Mouse (Mus musculus): ENCODE data around the gene Prcd.

The Prcd gene

DNA sequence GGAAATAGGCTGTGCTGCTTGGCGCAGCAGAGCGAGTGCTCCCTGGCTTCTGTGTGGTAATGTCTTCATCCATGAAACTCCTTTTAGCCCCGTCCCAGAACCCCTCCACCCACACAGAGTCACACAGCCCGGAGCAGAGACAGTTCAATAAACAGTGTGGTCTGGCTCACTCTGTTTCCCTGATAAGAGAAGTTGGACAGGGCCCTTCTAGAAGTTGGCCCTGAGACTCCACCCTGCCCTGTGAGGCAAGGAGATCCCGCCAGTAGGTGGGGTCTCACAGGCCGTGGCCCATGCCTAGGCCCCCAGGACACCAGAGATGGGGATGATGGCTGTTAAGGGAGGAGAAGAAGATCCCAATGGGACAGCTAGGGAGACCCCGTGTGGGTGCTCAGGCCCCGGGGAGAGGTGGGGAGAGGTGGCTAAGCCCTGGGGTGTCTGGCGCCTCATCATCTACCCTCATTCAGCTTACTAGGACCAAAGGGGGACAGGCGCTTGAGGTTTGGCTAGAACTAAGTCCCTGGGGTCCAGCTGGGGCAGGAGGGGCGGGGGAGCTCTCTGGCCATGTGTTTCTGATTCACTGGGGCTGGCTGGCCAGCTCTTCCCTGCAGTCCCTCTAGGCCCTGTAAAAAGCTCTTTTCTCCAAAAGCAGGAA lies 5.9 kb upstream of the Prcd start:
- in situ Hi-C loops (cut with MboI; ENCODE audit: low sequenced_read_pairs) = loop anchor here (10.0 kb wide), 1 partner anchor 157 kb away; no protein-coding TSS in a partner anchor

DNA sequence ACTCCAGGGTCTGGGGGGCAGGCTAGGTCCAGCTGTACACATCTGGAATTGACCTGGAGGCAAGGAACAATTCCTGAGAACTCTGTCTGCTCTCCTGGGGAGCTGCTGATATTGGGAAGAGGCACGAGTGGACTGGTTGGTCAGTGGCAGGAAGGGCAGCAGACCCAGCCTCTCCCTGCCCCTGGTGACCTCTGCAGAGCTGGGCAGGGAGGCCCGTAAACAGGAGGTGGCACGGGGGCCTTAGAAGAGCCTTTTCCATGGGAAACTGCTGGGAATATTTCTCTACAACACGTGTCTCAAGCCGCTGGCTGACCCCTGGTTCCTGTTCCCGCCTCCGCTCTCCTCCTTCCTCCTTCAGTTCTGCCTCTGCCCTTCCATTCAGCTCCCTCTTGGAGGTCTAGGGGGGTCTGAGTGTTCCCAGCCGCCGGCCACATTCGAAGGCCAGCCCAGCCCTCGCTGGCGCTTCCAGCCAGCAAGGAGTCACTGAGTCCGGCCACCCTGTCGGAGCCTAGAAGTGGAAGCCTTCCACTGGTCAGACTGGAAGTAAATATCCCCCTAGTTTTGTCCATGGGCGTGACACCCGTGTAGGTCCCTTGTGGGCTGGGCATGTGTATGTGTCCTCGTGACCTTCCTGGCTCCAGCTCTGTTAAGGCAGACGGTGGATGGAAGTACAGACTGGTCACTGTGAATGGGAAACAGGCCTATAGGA lies 5.0 kb upstream of the Prcd start:
- in situ Hi-C loops (cut with MboI; ENCODE audit: low sequenced_read_pairs) = loop anchor here (10.0 kb wide), 1 partner anchor 156 kb away; no protein-coding TSS in a partner anchor

DNA sequence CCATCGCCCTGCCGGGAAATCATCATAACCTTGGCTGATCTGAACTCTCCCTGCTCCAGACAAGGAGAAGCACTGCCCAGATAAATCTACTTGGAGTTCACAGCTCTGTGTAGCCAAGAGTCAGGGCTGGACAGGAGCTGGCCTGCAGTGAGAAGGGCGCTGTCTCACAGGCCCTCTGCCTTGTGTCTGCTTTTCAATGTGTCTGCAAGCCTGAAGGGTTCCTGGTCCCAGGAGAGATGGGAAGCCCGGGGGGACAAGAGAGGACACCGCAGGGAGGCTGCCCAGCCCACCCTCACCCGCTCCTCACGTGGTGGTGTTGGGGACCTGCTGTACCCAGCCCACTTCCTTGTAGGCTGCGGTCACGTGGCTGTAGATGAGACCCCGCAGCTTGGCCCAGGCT lies 4.4 kb upstream of the Prcd start:
- in situ Hi-C loops (cut with MboI; ENCODE audit: low sequenced_read_pairs) = loop anchor here (10.0 kb wide), 1 partner anchor 156 kb away; no protein-coding TSS in a partner anchor

DNA sequence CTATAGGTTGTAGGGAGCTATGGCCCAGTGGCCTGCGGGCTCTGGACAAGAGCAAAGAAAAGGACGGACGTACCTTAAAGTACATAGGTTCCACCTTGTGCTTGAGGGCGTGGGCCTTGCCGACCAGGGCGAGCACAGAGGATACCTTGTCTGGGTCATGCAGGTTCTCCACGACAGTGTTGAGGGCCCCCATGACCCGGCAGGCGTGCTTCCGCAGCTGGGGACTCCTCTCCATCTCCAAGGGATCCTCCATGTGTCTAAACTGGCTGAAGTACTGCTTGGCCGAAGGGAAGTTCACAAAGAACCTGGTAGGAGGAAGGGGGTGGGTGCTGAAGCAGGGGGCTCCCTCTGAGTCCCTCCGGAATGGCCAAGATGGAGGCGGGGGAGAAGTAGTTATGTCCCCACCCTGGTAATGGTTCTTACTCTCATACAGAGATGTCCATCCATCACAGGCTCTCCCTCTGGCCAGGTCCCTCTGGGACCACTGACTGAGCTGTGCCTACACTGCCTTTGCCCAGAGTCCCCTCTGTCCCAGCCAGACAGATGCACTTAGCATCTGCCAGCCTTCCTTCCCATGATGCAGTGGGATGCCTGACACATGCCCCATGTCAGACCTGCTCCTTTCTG lies 3.5 kb upstream of the Prcd start:
- in situ Hi-C loops (cut with MboI; ENCODE audit: low sequenced_read_pairs) = loop anchor here (10.0 kb wide), 1 partner anchor 155 kb away; no protein-coding TSS in a partner anchor

DNA sequence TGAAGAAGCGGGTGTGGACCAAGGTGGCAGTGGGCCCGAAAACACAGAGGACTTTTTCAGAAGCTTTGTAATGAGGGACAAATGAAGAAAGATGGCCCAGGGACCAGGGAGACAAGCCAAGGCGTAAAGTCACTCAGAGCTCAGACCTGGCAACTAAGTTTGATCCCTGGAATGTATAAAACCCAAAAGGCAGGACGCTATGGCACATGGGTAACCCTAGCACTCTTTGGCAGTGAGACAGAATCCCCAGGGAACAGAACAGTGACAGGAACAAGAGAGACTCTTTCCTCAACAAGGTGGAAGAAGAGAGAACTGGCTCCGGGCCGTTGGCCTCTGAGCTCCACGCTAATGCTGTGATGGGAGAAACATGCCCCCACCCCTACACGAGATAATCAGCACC lies 2.5 kb upstream of the Prcd start:
- in situ Hi-C loops (cut with MboI; ENCODE audit: low sequenced_read_pairs) = no loop called here

DNA sequence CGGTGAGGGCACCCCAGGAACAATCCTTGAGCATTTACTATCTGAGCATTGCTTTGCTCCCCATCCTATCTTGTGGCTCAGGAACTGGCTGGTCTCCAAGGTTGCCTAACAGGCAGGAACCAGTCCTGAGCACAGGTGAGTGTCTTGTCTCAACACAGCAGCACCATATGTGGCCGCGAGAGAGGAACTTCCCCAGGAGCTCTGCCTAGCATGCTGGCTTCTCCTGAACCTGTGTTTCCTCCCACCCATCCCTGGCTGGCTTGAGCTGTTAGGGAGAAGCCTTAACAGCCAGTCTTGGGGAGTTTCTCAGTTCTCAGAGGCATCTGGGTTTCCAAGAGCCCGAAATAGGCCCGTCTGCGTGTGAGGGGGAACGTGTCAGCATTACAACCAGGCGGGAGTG lies 2.0 kb upstream of the Prcd start:
- in situ Hi-C loops (cut with MboI; ENCODE audit: low sequenced_read_pairs) = no loop called here

DNA sequence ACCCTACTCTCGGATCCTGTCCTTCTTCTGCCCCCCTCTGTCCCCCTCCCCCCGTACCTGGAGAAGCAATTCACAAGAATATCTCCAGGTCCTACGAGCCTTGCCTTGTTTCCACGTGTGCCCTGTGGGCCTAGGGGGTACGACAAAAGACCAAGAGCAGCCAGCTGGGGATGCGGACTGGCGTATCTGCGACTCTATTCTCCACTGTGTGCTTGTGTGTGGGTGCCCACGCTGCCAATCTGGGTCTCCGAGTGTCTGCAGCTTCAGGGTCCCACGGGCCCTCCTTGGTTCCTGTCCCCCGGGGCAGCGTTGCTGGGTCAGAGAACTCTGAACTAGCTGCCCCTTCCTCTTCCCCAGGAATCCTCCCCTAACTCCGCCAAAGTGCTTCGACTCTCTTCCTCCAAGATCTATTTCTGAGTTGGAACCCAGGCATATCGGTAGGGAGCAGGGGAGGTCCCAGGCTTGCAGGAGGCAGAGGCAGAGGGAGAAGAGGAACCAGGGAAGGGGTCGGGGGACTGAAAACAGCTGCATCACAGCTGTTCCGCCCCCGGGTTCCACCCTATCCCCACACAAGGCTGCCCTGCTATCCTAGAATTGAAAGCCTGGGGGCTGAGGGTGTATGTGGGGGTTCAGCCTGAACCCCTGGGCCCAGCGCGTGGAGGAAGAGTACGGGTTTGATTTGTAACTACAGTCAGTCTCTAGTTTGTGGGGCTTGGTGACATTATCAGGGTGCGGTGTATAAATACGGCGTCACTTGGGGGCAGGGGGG lies 820 bp upstream of the Prcd start:
- in situ Hi-C loops (cut with MboI; ENCODE audit: low sequenced_read_pairs) = no loop called here

DNA sequence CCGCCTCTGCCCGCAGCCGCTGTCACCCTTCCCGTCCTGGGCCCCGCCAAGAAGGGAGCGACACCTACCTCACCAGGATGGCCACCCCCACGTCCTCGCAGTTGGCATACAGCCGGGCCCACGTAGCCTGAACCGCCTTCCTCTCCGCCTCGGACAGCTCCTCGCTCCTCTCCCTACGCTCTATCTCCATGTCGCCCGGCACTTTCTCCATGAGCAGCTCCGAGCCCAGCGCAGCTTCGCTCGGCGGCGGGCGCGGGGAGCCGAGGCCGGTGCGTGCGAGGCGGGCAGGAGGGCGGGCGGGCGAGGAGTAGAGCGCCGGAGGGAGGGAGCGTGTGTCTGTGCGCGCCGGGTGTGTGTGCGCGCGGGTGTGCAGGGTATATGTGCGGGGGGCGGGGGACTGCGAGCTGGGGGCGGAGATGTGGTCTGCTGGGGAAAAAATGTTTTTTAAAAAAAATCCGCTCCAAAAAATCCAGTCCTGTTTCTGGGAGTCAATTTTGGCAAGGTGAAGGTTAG lies 431 bp downstream of the Prcd start:
- in situ Hi-C loops (cut with MboI; ENCODE audit: low sequenced_read_pairs) = no loop called here

DNA sequence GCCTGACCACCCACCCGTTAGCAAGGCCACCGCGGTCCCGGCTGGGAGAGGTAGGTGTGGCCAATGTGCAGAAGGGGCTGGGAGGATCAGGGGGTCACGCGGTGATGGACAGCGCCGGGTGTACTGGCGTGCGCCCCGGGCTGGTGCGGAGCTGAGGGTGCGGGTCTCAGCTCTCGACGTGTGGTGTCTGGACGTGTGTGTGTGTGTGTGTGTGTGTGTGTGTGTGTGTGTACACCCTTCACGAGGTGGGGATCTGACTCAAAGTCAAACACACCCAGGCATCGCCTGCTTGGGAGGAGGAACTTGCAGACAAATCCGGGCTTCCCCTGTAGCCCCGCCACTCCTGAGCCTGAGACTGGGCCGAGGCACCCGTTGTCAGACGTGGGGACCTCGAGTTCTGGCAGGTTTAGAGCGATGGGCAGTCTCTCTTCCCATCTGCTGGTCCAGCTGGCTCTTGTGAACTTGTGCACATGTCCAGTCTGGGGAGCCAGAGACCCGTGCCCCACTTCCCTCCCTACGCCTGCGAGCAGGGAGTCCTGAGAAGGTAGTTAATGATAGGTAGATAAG lies 1.0 kb downstream of the Prcd start, which contains the start of gene Cygb:
Gene Cygb, minus strand, starts transcription at position 59 of the 567 bp plus-strand sequence.
- in situ Hi-C loops (cut with MboI; ENCODE audit: low sequenced_read_pairs) = no loop called here

DNA sequence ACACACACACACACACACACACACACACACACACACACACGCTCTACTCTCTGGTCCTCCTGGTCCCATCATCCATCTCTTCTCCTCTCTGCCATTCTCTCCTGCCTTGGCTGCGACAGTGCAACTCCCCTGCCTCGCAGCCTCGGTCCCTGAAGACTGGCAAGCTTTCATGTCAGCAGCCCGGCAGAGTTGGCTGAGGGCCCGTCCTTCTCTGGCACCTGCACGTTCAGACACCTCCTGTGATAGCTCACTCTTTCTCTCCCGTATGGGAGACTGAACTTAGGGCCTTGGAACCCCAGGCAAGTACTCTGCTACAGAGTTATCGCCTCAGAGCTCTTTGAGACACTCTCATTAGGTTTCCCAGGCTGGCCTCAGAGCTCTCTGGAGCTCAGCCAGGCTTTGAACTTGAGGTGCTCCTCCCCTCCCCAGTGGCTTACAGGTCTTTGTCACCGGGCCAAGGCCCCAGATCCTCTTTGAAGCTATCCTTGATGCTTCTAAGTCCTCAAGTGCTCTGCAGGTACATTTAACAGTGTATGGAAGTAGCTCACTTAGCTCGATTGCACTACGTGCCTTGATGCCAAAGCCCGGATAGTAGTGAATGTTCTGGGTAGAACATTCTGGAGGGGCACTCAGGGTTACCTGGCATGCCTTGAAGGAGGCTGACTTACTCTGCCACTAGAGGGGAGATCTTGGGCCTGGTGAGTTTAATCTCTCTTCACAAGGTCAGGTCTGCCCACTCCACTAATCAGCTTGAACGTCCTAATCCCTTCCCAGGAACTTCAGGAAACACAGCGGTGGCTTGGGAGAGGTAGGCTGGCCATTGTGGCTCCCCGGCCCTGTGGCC lies 3.2 kb downstream of the Prcd start:
- in situ Hi-C loops (cut with MboI; ENCODE audit: low sequenced_read_pairs) = no loop called here

DNA sequence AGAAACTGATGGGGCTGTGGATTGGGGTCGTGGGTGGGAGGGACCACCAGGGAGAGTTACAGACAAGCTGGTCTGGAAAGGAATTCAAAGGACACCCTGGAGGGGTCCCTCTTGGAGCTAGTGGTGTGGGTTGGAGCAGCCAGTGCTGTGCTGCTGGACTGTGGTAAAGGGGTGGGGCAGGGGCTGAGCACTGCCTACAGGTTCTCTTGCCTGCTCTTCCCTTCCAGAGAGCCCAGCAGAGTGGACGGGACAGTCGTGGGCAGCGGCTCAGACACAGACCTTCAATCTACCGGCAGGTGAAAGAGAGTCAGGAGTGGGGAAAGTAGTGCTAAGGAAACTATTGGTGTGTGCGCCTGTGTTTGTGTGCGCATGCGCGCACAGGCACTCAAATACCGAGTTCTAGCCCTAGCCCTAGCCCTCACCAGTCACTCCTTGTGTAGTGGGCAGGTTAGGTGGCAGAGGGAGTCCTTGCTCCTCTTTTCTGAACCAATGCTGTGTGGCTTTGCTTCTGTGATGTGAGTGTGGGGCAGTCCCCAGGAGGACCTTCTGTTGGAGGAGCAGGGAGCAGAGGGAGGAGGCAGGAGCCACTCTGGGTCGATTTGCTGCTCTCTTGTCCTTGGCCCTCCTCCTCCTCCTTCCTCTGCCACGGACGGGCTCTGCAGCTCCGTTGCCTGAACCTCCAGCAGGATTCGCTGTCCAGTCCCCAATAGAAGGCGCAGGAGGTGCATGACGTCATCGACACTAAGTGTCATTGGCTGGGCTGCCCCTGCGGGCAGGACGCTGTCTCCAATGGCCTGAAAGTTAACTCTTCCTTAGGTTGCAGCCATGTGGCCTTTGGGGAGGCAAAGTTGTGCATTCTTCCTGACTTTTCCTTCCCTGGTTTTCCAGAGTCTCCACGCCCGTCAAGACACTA lies 4.2 kb downstream of the Prcd start:
- in situ Hi-C loops (cut with MboI; ENCODE audit: low sequenced_read_pairs) = no loop called here

DNA sequence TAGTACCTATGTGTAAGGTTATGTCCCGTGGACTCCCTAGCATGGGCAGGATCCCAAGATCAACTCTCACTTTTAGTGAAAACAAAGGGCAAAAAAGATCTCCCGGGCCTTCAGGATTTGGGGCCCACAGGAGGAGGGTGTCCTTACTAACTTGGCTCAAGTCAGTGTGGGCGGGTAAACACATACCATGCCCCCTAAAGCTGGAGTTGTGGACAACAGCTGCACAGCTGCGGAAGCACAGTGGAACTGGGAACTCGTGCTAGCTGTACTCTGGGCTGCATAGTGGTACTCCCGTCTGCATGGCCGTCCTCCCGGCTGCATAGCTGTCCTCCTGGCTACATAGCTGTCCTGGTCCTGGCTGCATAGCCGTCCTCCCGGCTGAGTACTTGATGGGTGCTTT lies 4.9 kb downstream of the Prcd start:
- in situ Hi-C loops (cut with MboI; ENCODE audit: low sequenced_read_pairs) = no loop called here

DNA sequence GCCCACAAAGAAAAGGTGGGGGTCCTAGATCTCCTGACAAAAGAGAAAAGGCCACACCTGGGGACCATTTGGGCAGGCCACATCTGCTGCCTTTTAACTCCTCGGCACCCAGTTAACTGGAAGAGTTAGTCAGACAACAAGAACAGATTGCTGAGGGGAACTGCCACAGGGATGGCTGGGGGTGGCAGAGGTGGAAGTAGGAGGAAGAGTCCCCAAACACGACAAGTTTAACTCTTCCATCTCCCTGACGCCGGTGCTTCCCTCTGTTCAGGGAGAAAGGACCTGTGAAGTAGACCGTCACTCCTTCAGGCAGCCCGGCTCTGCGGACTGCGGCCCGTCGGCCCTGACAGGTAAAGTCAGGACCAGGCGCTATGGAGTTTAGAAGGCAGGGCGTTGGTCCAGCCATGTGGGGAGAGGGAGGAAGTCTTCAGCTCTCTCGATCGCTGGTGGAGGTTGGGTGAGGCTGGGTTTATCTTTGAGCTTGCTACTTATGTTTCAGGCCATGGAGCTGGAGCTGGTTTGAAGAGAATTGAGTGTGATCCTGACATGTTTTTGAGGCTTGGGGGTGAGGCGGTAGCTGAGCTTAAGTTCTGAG lies 5.8 kb downstream of the Prcd start:
- in situ Hi-C loops (cut with MboI; ENCODE audit: low sequenced_read_pairs) = no loop called here

DNA sequence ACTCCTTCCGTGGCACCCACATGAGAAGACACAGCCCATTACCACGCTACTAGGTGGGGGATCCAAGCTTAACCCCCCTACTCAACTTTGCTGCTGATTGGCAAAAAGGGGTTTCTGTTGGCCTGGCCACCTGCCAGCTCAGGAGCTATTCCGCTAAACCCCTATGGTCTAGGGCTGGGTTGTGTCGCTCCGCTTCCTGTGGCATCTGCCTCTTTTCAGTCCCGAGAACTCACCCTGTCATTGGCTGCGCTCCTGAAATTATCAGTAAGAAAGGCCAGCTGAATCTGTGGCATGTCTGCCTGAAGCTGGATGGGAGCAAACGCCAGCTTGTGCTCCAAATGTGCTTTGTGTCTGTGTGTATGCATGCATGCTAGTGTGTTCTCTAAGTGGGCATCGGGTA lies 6.8 kb downstream of the Prcd start:
- in situ Hi-C loops (cut with MboI; ENCODE audit: low sequenced_read_pairs) = no loop called here

DNA sequence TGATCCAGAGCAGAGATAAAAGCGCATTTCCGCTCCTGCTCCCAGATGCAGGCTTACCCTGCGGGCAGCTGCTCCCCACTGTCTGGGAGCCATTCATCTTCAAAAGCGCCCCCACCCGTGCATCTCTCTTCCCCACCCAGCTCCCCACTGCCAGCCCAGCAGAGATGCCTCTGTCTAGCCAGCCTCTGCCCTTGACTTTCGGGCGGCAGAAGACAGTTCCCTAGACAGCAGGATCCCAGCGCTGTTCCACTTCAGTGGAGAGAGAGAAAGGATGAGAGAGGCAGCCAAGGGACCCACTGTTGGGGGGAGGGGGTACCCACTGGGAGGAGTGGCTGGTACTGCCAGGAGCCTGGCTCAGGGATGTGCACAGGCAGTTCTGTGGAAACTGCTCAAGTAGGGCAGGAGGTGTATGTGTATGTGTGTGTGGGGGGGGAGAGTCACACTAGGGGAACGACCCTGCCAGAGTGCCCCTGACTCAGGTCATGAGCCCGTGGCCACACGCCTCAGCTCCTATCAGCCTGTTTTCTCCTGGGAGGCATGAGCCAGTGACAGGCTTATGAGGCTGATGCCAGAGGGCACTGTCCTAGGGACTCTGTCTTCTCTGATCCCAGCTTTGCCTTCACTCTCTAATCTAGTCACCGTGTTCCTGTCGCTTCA lies 8.1 kb downstream of the Prcd start:
- in situ Hi-C loops (cut with MboI; ENCODE audit: low sequenced_read_pairs) = no loop called here

DNA sequence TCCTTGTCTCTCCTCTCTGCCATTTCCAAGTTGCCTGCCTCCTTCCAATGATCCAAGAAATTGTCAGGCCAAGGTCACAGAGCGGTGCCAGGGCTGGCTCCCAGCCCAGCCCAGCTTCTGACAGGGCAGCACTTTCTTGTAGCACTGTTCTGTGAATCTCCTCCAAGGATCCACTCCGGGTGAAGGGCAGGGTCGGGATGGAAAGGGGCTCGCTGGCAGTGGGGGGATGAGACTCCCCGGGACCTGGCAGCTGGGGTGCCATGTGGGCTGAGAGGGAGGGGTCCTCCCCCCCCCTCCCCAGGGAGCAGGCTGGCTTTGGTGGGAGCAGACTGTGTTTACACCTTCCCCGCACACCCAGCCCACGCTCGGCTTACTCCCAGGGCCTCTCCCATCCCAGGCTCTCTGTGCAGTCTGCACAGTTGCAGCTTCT lies 8.6 kb downstream of the Prcd start:
- in situ Hi-C loops (cut with MboI; ENCODE audit: low sequenced_read_pairs) = no loop called here

DNA sequence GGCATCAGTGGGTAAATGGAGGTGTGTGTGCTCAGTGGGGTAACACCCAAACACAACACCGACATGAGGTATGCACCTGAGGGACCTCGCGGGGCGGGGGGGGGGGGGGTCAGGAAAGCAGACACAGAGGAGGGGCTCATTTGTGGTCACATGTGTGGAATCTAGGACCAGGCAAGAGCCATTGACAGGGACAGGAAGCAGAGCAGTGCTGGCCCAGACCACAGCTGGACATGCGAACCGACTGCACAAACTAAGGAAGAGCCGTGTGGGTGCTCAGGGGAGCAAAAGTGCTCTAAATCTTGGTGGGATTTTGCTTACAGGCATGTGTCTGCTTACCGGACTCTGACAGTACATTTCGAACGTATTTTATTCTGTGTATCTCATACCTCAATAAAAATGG lies 12.0 kb downstream of the Prcd start:
- in situ Hi-C loops (cut with MboI; ENCODE audit: low sequenced_read_pairs) = no loop called here

DNA sequence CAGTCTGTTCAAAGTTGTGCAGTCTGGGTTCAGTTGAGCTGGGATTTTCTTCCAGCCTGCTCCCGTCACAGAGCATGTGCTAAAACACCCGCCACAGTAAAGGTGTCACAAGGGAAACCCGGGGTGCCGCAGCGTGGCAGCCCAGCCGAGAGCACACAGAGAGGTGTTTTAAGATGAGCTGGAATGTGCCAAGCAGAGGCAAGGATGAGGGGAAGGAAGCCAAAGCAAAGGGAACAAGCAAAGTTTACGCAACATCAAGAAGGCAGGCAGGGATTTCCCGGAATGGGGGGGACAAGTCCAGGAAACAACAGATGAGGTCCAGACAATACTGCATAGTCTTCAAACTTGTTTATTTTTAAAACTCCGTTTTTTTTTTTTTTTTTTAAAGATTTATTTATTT lies 13.2 kb downstream of the Prcd start:
- in situ Hi-C loops (cut with MboI; ENCODE audit: low sequenced_read_pairs) = no loop called here
